Mouse (Mus musculus) cerebellum, adult 18-20 months (tissue): ENCODE measurements at regions not wholly inside any gene's neighbourhood (a gene's known extent, or its start where the extent isn't known, plus 50 kb on each side); places are given as distances from the start of the nearest gene placed in this dataset.

Experiments
- DNase-seq, 2 experiments: peaks; one replicate each; pipeline ENCODE4 v3.0.0; 2021

DNA sequence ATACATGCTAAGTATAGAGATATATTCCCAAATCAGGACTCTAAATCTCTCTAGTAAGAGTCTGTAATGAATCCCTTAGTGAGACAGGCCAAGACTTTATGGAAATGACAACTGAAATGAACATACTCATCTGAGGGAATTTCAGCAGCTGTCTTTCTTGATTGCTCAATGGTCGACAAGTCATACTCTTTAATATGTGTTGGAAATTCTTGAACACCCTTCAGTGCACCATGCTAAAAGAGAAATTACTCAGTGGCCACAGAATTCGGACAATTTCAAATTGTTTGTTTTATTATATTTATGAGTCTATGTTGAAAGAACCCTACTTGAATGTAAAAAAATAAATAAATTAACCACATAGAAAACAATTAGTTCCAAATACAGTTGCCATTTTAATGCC lies 802.1 kb downstream of the Nr2f2 start:
- no peak for DNase-seq

DNA sequence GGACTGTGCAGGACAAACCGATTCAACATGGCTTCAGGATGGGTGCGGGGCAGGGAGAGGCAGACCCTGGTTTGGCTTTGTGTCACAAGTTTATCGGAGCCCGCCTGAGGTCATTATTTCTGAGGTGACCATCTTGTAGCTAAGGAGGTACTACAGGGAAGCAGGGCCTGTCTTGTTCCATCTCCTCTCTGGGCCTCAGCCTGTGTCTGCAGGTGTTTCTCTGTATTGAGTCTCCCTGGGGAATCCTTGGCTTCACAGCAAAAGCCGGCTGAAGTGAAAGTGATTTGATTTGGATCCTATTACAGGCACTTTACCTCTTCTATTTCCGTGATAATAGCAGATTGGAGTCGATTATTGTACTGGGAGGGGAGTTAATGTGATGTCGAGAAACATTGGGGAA lies 805.7 kb upstream of the Arrdc4 start:
- no peak for DNase-seq

DNA sequence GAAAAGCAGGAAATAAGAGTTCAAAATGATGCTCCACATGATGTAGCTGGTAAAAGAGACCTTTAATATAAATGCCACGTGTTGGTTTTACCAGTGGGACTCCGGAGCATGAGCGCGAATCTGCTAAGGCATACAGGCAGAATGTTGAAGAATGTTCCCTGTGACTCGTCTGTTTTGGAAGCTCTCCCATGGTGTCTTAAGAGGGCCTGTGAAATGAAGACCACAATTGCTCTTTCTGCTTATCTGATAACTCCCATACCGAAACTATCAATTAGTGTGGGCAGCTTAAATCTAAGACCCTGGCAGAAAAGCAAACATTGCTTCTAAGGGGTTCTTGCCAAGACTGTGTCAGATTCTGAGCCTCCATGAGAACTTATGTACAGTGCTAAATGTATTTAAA lies 804.9 kb upstream of the Arrdc4 start:
- no peak for DNase-seq

DNA sequence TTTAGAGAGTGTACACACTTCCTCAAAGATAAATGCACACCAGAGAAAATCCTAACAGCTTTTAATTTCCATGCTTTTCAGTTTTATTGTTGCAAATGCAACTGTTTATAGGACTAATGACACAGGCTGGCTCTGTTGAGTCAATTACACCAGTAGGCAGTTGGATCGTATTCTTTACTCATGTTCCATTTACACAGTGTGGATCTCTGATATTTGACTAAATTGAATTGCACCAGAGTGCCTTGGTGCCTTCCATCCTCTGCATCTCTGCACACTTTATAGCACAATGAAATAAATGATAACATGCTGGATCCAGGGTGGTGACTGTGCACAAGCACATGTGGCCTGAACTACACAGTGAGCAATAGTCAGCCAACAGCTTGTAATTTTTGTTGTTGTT lies 787.0 kb upstream of the Arrdc4 start:
- DNase-seq: no peak

DNA sequence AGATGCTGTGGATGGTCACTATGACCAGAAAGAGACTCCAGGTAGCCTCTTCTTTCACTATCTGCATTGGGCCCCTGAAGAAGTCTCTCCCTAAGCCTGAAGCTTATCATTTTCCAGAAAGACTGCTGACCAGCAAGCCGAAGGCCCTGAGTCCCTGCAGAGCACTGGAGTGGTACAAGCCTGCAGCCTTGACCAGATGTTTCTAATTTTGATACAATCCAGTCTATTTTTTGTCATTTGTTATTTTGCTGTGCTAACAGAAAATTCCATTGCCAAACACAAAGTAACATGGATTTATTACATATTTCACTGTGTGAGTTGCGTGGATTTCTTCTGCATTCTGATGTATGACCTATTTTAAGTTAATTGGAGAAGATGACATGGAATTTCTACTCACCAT lies 764.9 kb upstream of the Arrdc4 start:
- DNase-seq: no peak

DNA sequence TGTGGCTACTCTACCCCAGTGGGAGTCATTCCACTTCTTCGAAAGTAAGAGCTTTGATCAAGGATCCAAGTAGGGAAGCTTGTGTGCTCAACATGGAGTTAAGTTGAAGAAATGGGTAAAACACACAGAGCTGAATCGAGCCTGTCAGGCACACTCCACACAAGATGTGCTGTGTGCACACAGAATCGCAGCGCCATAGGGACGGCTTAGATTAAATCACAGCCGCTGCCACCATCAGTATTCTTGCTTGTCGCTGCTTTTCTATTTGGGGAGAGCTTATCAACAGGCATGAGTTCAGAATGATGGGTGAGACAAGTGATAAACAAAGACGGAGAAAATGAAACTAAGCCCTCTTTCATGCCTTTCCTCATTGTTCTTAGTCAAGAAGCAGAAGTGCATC lies 761.3 kb upstream of the Arrdc4 start:
- DNase-seq: no peak

- DNase-seq: no peak
These were observed 744.3 kb upstream of the Arrdc4 start for GRCm38 (mm10) chr7:69493062-69493930.

GRCm38 (mm10) chr7:69490566-69491466 lies 741.8 kb upstream of the Arrdc4 start:
- DNase-seq: peak; percentile 25 to 44

GRCm38 (mm10) chr7:69488630-69489029 lies 739.6 kb upstream of the Arrdc4 start:
- DNase-seq: no peak

DNA sequence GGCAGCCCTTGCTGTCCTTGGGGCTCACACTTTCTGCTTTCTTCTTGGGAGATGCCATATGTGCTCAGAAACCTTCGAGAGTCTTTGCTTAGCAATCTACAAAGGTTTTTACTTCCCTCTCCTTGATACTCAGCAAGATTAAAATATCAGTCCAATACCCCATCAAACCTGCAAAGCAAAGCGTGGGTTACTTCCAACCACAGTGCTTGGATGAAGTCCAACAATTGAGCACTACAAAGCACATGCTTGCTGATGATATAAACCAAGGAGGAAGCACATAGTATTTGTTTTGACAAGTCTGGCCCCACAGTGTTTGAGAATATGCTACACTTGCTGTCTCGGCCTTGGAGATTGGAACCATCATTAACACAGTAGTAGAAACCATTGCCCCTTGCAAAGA lies 738.1 kb upstream of the Arrdc4 start:
- no peak for DNase-seq

GRCm38 (mm10) chr7:69484552-69484951 lies 735.5 kb upstream of the Arrdc4 start:
- no peak for DNase-seq
